Mouse (Mus musculus) E14TG2a.4 (cell line): ENCODE measurements around the gene Cyfip2.

Source experiments
- CTCF ChIP-seq: conservative IDR thresholded peaks from 2 replicates; pipeline ENCODE4 v1.5.1; 2014; ENCODE audit warnings: low read length
- NANOG ChIP-seq: IDR thresholded peaks from 2 replicates; pipeline ENCODE4 v1.6.1; 2014; ENCODE audit warnings: borderline replicate concordance, low read length, mixed read lengths
- POU5F1 ChIP-seq: IDR thresholded peaks from 2 replicates; pipeline ENCODE4 v1.6.1; 2014; ENCODE audit warnings: low read length, borderline replicate concordance

DNA sequence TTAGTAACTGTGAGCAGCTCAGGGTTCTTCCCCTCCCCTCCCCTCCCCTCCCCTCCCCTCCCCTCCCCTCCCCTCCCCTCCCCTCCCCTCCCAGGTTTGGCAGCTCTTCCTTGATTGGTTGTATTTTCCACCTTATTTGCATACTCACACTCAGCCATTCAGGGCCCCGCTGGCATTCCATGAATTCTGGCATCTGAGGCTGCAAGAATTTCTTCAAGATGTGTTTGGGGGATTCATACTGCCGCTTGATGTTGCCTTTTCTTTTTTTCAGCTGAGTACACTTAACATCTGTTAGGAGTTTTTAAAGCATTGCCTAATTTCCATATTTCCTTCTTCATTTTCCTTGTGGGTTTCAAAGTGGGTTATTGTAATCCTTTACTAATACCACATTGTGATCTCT lies 124.4 kb downstream of the Cyfip2 start:
- no peak for TF ChIP-seq CTCF
- no peak for TF ChIP-seq NANOG
- TF ChIP-seq POU5F1: no peak
